Mouse (Mus musculus) embryonic fibroblast, embryonic 13.5 days (primary cell): ENCODE data around the gene Ccdc51.

Experiments used
- CTCF ChIP-seq: IDR thresholded peaks from 2 replicates; pipeline ENCODE4 v1.5.1; 2011; ENCODE audit warnings: mild to moderate bottlenecking, control low read depth, low read length, moderate library complexity, borderline replicate concordance; ENCODE audit not compliant: insufficient read depth
- POLR2A ChIP-seq: IDR thresholded peaks from 2 replicates; pipeline ENCODE4 v1.6.1; 2011; ENCODE audit warnings: low read depth, mild to moderate bottlenecking, control low read depth, low read length, moderate library complexity

DNA sequence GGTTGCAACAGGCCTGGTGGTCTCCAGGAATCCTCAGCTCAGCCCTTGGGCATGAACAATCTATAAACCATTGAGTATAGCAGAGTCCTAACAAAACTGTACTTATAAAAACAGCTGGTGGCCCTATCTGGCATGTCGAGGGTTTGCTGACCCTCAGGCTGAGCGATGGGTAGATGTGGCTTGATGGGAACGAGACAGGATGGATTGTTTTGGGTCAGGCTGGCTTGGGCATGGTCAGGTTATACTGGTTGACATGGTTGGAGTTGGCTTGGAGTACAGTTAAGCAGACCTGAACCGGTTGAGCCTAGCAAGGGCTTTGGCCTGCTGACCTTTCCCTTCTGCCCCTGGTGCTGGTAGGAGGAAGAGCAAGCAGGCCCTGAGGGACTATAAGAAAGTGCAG, 28.8 kb downstream of the Ccdc51 start:
- TF ChIP-seq CTCF (no peak), POLR2A (no peak)
